Mouse (Mus musculus) cortical plate, adult 2 months (tissue): ENCODE measurements around the gene Gpsm2.

Experiments used
- CTCF ChIP-seq: fragments of 200-500 bp; IDR thresholded peaks from 2 replicates; pipeline ENCODE4 v1.5.1; 2011; ENCODE audit warnings: mild to moderate bottlenecking, control low read depth, low read length; ENCODE audit not compliant: insufficient read depth; ENCODE audit errors: extremely low read depth
- POLR2A ChIP-seq: fragments of 200-500 bp; IDR thresholded peaks from 2 replicates; pipeline ENCODE4 v1.6.1; 2011; ENCODE audit warnings: mild to moderate bottlenecking, low read length, control low read depth; ENCODE audit not compliant: insufficient read depth; ENCODE audit errors: extremely low read depth

- TF ChIP-seq CTCF = no peak
- no peak for TF ChIP-seq POLR2A
Observed at GRCm38 (mm10) chr3:108719357-108719756, 2.8 kb downstream of the Gpsm2 start.
